Mouse (Mus musculus): ENCODE data around the gene Saysd1.

GRCm38 (mm10) chr14:20068365-20068764, 70.0 kb downstream of the Saysd1 start:
- TF ChIP-seq CTCF (IDR thresholded peaks at IDR 0.05) (peak; percentile 24; the same call in 1 of the 2 replicates), EP300 (IDR thresholded peaks at IDR 0.05) (no peak)

Measured in lung, postnatal 0 days (tissue).